ENCODE assay signal across 21 mouse cellular contexts in the genomic region with DNA sequence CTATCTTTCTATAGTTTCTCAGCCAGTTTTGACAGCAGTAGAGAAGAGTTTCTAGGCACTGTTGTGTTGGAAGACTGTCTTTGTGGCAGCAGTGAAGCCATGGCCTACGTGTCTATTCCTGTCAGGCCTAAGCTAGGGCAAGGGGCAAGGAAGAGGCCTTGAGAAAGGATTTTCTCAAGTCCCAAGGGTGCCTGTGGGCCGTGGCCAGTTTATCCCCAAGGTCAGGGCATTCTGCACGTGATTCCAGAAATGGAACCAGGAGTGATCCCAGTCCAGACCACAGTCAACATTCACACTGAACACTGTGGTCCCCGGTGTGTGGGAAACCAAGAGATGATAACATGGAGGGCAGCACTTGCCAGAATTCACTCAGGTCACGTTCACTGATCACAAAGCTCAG. TPM values are rescaled to one million over a fixed set of nuclear protein-coding genes. Genes with fewer than 3 reads are reported as not detected.
"Had no signal": no experiment of that assay in that cellular context is flagged by ENCODE, and none has a peak within 500 bp of the region (broad histone marks: within the 10 kb centered on the region; RNA-seq: fewer than 3 reads in every experiment).

No protein-coding gene starts in this region.

- DNase-seq: retina, postnatal 1 day; right cerebral cortex, adult 18-20 months; right cerebral cortex, postnatal 14 days; right cerebral cortex, postnatal 25 days; right cerebral cortex, postnatal 4 days; spleen, adult 18-20 months; thymus, adult 18-20 months; thymus, adult 2 months; thymus, postnatal 14 days; thymus, postnatal 25 days; thymus, postnatal 36 days; thymus, postnatal 4 days had no signal

- H3K9ac ChIP-seq: neural tube, embryonic 13.5 days; neural tube, embryonic 15.5 days; stomach, embryonic 15.5 days had no signal

- H3K4me2 ChIP-seq: neural tube, embryonic 13.5 days; neural tube, embryonic 15.5 days; stomach, embryonic 15.5 days had no signal

- H3K36me3 ChIP-seq: neural tube, embryonic 13.5 days; neural tube, embryonic 15.5 days; stomach, embryonic 15.5 days had no signal

- H3K4me1 ChIP-seq: neural tube, embryonic 13.5 days; neural tube, embryonic 15.5 days; stomach, embryonic 15.5 days had no signal

- H3K27me3 ChIP-seq: neural tube, embryonic 13.5 days; neural tube, embryonic 15.5 days; stomach, embryonic 15.5 days had no signal

- H3K27ac ChIP-seq: neural tube, embryonic 13.5 days; neural tube, embryonic 15.5 days; stomach, embryonic 15.5 days; stomach, postnatal 0 days had no signal

- H3K9me3 ChIP-seq: neural tube, embryonic 13.5 days; neural tube, embryonic 15.5 days; stomach, embryonic 15.5 days had no signal

- H3K4me3 ChIP-seq: neural tube, embryonic 13.5 days; neural tube, embryonic 15.5 days; stomach, embryonic 15.5 days had no signal

RNA-seq across cellular contexts. Expression of a gene that starts 23.6 kb away (rescaled TPM):
- total RNA-seq: neutrophil, adult 5-6 weeks had no signal
- polyA plus RNA-seq: neural tube, embryonic 13.5 days; small intestine, adult 2 months; spleen, adult 2 months; stomach, embryonic 14.5 days; stomach, embryonic 15.5 days; stomach, embryonic 16.5 days; stomach, postnatal 0 days; thymus, adult 2 months had no signal
